Mouse (Mus musculus) spleen, adult 2 months (tissue): ENCODE results near the gene Myo1d.

ENCODE experiments used
- CTCF ChIP-seq: fragments of 200-500 bp; IDR thresholded peaks from 2 replicates; pipeline ENCODE4 v1.5.1; 2011; ENCODE audit warnings: mild to moderate bottlenecking, inconsistent platforms; ENCODE audit not compliant: insufficient read depth, insufficient read length, insufficient replicate concordance; ENCODE audit errors: extremely low read depth
- POLR2A ChIP-seq: fragments of 200-500 bp; IDR thresholded peaks from 2 replicates; pipeline ENCODE4 v1.6.1; 2011; ENCODE audit warnings: low read depth, low read length, inconsistent platforms

DNA sequence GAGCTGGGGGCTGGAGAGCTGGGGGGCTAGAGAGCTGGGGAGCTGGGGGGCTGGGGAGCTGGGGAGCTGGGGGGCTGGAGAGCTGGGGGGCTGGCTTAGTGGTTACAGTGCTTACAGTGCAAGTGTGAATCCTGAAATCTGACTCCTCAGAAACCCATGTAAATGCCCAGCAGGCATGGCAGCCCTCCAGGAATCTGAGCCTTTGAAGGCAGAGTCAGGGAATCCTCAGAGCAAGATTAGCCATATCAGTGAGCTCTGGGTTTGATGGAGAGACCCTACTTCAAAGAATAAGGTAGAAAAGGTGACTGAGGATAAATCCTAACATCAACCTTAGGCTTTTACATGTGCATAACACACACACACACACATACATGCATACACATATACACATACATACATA lies 194.1 kb downstream of the Myo1d start:
- TF ChIP-seq POLR2A (no peak), CTCF (no peak)
